Mouse (Mus musculus): ENCODE data around the gene Depdc5.
"Not testable (repeated sequence)": the region's sequence is repeated elsewhere in the genome, so short reads cannot be mapped to it uniquely, and the experiment has no call there.

Depdc5 gene

DNA sequence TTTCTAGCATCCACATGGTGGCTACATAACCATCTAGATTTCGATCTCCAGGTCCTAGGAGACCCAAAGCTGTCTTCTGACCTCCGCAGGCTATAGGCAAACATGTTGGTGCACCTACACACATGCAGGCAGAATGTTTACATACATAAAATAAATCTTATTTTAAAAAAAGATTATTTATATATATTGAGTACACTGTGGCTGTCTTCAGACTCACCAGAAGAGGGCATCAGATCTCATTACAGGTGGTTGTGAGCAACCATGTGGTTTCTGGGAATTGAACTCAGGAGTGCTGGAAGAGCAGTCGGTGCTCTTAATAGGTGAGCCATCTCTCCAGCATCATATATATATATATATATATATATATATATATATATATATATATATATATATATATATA, 50.6 kb downstream of the Depdc5 start:
- no peak for DNase-seq

DNA sequence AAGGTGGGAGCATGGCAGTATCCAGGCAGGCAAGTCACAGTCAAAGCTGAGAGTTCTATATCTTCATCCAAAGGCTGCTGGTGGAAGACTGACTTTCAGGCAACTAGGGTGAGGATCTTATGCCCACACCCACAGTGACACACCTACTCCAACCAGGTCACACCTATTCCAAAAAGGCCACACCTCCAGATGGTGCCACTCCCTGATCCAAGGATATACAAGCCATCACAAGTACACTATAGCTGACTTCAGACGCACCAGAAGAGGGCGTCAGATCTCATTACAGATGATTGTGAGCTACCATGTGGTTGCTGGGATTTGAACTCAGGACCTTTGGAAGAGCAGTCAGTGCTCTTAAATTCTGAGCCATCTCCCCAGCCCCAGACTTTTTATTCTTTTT, 55.8 kb downstream of the Depdc5 start:
- not testable (repeated sequence) for DNase-seq

DNA sequence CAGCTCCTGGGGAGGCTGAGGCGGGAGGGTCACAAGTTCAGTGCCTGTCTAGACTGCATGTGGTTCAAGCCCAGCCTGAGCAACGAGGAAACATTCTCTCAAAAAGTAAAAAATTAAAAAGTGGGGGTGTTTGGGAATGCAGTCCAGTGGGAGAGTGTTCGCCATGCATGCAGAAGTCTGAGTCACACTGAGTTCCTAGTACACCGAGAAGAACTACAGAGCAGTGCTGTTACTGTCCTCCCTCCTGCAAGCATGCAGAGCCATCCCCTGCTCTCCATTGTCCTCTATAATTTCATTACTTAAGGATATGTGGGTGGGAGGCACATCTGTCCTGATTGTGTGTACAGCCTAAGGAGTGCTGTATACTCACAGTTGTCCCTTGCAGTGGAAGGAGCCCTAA, 59.4 kb downstream of the Depdc5 start:
- DNase-seq: no peak

DNA sequence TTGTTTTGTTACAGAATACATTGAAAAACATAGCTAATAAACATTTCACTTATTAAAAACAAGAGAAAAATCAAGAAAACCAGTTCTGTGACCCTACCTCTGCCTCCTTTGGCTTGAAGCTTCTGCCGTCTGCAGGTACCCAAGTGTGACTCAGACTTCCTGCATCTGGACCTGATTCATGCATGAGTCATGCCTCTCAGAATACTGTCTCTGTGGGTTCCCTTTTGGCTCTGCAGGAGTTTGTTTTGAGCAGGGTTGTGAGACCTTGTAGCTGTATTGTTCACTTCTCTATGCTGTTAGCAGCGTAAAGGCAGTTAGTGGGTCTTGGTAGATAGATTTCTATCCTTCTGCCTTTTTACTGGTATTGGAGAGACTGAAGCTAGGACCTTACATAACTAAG, 67.3 kb downstream of the Depdc5 start:
- peak; percentile 26 to 28 for DNase-seq

DNA sequence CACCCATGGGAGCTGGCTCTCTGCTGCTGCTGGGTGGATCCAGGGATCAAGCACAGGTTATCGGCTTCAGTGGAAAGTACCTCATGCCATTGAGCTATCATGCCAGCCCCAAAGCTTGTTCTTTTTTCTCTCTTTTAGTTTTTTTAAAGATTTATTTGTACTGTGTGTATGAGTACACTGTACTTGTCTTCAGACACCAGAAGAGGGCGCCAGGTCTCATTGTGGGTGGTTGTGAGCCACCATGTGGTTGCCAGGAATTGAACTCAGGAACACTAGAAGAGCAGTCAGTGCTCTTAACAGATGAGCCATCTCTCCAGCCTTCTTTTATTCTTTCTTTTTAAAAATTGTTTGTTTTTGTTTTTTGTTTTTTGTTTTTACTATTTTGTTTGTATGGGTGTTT, 71.2 kb downstream of the Depdc5 start:
- peak; percentile 47 to 52 for DNase-seq

DNA sequence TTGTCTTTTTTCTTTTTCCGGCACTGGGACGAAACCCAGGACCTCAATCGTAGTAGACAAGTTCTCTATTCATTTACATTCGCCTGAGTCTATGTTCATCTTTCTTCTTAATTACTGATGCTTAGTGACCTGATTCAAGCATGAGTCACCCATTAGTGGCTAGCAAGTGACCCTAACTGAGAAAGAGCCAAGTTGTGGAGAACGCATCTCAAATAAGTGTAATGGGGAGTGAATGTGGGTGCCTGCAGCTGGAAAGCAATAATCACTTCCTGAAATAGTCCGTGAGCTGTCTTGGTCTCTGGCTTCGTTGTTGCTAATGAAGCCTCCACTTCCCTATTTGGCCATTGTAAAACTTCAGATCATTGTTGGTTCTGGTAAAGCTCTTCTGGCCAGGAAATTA, 77.1 kb downstream of the Depdc5 start:
- DNase-seq: no peak

DNA sequence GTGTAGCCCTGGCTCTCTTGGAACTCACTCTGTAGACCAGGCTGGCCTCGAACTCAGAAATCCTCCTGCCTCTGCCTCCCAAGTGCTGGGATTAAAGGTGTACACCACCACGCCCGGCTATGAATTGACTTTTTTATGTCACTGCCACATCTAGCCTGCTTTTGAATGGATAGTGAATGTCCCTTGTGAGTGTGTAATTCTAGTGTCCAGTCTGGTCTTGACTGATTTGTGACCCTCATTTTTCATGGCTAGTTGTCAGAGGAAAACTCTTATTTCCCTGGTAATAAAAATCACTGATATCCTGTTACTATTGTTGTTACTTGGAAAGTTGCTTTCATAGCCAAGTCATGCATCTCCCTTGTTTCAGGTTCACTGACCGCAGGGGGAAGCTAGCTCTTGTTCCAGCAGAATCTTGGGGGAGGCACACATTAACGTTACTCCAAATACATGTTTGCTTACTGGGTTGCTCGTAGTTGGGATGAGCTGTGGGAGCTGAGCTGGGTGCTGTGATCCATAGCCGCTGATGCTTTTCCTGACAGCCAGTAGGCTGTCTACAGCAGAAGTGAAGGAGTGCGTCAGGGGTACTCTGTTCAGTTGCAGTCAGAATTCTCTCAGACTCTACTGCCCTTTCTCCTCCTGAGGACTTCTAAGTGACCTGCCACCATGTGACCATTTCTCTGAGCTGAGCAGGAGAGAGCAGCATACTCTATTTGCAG, 77.9 kb downstream of the Depdc5 start:
- DNase-seq: no peak

DNA sequence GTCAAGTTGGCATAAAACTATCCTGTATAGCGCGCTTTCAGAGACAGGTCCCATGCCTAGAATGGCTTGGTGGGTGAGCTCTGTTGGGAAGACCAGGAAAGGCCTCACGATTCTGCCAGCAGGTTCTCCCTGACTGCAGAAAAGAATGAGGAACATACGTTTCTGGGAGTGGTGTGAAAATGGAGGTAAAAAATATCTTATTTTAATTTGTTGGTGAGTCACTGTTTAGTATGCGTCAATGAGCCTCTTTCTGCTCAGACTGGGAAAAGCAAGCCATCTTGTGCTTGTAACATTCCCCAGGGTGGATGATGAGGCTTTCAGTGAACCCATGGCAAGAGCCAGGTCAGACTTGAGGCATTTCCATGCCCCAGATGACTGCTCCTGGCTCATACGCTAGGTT, 86.6 kb downstream of the Depdc5 start:
- no peak for DNase-seq

DNA sequence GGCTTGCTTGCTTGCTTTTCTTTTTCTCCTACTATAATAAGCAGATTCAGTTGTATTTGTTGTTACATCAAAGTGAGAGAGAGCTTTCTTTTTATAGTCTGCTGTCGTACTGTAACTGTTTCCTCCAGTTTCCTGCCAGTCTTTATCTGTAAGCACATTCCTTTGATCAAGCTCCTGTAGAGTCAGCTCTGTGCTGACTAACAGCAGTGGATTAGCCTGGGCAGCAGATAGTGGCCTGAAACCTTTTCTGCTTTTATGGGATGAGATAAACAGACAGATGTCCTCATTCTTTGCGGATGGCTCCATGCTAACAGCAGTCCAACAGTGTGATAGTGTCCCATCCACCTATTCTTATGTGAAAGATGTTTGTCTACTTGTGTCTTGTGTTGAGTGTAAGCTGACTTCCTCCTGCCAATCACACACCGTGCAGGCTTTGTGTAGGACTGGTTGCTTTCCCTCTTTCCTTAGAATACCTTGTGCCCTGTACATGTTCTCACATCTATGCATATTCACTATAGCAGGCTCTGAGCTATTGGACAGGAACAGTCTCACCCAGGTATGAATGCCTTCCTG, 87.3 kb downstream of the Depdc5 start:
- DNase-seq: no peak

DNA sequence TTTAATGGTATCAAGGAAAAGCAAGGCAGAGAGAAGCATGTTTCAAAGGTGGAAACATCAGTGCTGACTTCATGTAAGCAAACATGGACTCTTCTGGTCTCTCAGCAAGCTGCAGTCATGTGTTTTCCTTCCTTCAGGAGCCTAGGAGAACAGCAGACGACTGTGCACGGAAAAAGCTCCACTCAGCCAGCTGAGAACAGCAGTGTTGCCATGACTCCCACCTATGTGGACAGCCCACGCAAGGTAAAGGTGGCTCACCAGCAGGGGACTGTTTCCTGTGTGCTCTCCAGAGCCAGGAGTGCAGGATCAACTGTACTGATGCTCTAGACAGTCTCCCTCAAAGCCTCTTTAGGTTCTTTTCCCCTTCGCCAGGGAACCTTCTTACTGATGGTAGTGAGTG, 92.2 kb downstream of the Depdc5 start:
- no peak for DNase-seq

DNA sequence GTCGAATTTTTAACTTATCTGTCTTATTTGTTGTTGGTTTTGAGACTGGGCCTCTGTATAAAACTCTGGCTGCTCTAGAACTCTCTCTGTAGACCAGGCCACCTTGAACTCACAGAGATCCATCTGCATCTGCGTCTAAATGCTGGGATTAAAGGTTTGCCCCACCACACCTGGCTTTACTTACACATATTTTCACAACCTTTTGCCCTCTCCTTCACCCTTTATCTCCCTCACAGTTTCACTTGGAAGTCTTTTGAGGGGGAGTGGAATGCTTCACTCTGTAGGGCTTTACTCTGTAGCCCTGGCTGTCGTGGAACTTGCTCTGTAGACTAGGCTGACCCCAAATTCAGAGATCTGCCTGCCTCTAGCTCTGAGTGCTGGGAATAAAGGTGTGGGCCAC, 98.1 kb downstream of the Depdc5 start:
- no peak for DNase-seq

DNA sequence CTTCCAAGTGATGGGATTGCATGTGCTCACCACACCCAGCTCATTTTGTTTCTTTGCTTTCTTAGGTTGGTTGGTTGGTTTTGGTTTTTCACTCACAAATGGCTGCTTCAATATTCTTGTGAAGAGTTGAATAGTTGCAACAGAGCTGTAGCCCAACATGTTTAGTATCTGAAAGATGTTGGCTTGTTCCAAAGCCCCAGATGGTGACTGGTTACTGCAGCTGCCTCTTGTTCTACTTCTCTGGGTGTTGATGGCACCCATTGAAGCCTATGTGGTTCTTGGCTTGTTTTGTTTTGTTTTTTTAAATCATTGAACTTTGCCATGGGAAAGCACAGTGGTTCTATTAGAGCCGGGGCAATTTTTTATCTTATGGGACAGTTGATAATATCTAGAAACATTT, 99.1 kb downstream of the Depdc5 start:
- no peak for DNase-seq

DNA sequence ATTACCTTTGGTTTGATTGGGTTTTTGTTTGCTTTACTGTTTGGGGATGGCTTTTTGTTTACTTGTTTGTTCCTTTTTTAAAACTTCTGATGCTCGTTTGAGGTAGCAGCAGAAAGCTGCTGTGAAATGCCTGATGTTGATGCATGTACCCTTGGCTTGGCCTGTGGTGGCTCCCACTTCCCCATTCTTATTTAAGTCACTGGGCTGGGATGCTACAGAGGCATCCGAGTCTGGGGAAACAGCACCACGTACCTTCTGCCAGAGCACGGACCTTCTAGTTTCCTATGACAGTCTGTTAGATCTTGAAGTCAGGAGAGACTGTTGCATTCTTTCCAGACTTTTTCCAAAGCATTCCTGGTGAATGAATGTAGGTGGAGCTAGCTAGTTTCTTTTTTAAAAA, 113.0 kb downstream of the Depdc5 start:
- DNase-seq: no peak

DNA sequence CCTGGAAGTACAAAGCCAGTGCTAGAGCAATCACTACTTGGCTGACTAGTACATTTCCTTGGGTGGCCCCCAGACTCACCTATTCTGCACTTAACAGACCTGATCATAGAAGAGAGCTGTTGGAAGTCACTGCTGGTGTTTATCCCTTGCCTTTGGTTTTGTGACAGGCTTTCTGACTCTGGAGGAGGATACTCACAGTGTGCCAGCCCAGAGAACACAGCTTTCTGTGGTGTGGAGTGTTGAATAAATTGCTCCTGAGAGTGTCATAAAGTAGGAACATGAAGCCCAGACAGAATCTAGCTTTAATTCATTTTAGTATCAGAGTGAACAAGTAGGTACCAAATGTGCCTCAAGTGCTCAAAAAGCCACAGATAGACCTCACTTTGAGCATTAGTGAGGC, 113.7 kb downstream of the Depdc5 start:
- no peak for DNase-seq

DNA sequence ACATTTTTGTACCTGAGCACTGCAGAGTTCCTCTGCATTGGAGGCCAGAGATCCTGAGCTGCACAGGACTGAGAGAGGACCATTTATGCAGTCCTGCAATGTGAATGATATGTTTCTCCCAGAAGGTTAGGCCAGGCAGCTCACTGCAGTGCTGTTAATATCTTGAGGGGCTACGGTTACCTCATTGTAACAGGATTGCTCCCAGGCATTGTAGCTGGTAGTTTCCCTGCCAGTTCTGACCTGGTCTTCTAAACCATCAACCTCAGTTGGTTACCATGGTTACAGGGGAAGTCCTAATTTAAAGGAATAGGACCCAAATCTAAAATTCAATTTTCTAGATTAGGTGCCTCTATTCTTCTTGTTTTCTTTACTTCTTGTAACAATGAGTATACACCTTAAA, 121.9 kb downstream of the Depdc5 start:
- DNase-seq: no peak

DNA sequence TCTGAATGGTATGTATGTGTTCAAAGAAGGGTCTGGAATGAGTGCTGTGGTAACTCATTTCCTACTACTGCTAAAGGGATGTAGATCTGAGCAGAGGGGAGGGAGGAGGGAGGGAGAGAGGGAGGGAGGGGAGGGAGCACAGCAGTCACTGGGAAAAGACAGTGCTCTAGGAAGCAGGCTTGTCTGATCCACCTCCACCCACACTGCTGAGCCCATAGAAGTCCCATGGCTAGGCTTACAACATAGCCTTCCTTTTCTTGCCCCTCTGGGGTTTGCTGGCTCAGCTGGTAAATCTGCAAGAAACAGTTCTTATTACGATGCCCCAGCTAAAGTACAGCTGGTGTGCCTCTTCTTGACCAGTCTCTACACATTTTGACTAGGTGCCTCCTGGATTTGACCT, 124.4 kb downstream of the Depdc5 start:
- no peak for DNase-seq

DNA sequence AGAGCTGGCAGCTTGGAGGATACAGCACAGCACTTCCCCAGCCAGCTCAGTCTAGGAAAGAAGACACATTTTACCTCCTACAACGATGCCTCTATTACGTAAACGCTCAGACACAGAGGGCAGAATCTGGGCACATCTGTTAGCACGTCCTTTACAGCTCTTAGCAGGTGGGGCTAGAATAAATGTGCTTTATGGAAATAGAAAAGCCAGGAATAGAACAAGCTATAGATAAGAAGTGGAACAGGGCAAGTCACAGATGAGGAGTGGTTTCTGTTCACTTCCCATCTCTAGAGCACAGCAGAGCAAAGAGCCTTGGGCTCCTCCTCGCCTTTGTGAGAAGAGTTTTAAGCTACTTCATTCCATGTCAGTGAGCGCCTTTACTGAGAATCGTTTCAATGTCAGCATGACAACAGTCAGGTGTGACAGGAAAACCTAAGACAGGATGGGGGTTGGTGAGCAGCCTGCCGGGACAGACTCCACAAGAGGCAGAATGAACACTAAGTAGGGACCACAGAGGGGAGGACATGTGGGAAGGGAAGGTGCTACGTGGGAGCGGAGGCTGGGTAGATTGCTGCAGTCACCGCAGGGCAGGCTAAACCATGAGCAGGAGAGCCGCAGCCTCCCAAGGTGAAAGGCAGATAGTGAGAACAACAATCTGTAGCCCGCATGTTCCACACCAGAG, 126.6 kb downstream of the Depdc5 start:
- no peak for DNase-seq

DNA sequence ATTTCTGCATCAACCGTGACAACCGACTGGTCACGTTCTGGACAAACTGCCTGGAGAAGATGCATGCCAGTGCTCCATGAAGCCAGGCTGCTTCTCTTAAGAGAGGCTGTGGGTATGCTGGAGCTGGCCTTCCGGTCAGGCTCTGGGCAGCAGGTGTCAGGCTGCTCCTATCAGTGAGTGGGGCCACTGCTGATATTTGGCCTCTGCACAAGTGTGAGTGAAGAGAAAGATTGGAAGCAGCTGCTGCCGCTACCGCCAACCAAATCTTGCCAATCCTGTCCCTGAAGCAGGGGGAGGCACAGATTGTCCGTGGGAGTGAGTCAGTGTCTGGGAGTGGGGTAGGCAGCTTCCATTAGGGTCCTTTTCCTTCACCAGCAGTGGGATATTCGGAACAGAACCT, 127.7 kb downstream of the Depdc5 start:
- DNase-seq: no peak

DNA sequence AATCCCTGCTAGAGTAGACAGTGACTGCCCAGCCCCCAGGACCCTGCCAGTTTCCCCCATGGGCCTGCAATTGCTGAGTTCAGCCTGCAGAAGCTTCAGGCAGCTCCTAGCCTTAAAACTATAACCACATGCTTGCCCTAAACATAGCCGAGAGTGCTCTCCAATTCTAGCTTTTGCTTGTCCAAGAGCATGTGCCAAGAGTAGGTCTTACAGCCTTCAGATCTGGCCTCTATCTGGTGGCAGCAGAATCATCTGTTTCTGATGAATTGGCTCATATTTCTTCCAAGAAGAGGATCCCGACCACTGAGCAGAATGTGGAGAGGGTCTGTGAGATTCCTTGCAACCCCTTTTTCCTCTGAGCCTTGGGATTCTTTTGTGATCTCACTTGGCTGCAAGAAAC, 131.0 kb downstream of the Depdc5 start:
- DNase-seq: no peak

DNA sequence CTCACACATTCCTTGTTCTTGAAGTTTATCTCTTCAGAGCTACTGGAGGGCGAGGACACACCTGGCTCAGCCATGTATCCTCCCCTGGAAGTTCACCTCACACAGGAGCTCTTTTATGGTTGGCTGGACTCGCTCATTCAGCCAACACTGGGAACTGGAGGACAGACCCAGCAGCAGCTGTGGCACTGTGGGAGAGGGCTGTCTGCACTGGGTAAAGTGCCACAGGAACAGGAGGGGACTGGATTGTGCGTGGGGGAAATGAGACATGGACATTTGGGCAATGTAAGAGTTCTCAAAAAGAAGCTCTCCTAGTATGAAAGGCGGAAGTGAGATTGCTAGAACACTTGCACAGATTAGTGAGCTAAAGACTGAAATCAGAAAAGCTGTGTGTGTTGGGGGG, 132.3 kb downstream of the Depdc5 start:
- DNase-seq: no peak

DNA sequence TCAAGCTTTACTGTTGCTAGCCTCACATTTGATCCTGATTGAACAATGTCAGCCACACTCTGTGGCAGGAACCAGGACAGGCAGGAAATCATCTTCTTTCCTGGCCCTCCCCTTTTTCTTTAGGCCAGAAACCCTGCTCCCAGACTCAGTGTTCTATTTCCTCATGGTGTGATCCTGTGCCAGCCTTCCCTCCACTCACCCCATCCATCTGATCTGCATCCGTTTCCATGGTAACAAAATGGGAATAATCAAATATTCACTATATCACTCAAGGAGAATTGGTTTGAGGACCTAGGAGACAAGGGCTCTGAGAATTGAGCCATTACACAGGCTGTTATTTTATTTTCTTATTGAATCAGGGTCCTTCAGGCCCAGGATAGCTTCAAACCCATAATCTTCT, 133.1 kb downstream of the Depdc5 start:
- DNase-seq: no peak

DNA sequence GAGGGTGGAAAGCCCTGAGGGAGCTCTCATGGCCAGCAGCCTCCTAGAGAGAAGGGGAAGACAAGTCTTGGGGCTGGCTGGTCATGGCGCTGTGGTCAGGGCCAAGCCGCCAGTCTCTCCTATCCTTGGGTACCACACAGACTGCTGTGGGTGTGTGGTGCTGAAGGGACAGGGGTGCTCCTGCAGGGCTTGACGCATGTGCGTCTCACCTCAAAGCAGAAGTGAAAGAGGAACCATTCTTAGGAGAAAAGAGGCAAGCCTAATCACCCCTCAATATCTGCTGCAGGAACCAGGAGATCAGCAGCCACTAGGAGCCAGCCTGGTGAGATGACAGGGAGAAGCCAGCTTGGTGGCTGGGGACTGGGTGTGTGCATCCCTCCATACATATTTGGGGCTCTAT, 134.2 kb downstream of the Depdc5 start:
- DNase-seq: peak; percentile 89 to 91

DNA sequence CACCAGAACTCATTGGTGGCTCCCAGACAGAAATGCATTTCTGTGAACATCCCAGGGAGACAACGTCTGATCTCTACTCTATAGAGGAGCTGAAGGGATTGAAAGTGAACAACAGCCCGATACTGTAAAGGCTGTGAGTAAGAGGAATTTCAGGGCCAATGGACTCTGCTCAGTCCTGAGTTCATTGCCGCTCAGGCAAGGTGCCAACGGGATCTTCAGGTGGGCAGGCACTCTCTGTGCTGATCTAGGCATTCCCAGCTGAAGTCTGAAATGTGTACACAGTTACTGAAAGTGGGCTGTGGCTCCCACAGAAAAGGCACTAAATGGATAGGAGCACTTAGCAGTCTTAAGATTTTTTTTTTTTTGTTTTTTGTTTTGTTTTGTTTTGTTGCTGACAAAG, 135.3 kb downstream of the Depdc5 start:
- no peak for DNase-seq

DNA sequence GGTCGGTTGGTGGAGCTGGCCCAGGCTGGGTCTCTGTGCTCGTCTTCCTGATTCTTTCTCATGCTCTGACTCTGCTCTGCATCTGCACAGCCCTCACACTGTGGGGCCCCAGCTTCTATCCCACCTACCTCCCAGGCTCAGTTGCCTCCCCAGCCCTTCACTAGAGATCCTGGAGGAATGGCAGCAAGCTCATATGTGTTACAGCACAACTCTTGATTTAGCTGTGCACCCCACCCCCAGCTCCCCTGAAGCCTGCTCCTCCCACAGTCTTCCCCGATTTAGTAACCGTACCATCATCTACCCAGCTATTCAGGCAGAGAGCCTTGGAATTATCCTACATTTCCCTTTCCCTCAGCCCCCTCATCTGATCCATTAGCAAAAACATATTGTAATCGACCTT, 137.6 kb downstream of the Depdc5 start:
- DNase-seq: no peak

DNA sequence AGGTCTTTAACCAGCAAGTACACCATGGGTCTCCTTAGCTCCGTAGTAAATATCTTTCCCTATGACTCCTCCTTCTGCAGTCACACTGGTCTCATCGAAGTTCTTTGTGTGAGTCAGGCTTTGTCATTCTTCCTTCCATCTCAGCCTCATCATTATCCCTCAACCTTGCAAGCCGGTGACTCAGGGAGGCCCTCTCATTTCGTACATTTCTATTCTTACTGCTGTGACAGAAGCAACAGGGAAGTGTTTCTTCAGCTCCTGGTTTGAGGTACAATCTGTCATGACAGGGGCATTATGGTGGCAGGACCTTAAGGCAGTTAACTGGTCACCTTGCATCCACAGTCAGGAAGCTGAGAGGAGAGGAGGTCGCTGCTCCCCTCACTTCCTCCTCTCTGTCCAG, 139.3 kb downstream of the Depdc5 start:
- no peak for DNase-seq

Data from B cell, adult 2 months (primary cell).